10 mouse cellular contexts compared by ENCODE assay signal in genomic region chr4:149894300-149894699, GRCm38 (mm10).
DNase-seq lines count a peak whose midpoint lies in the region; ATAC-seq and TF ChIP-seq lines count a peak whose summit lies in the region.
"Had no signal": no experiment of that assay in that cellular context is flagged by ENCODE, and none has a peak within 500 bp of the region (broad histone marks: within the 10 kb centered on the region; RNA-seq: fewer than 3 reads in every experiment).

No protein-coding gene starts in this region.

- no peak for TF ChIP-seq CTCF in kidney, postnatal 0 days (IDR thresholded peaks at IDR 0.05; ENCODE audit: low read depth)

- no peak overlapping the region for H3K9ac ChIP-seq in kidney, postnatal 0 days (ENCODE audit: low read depth, low read length)
- H3K9ac ChIP-seq in embryonic facial prominence, embryonic 15.5 days: no peak overlapping the region
- no peak overlapping the region for H3K9ac ChIP-seq in forebrain, embryonic 16.5 days (replicated peaks; ENCODE audit: low read depth, low read length)
- H3K9ac ChIP-seq in limb, embryonic 15.5 days: no peak overlapping the region
- H3K9ac ChIP-seq: liver, postnatal 0 days had no signal

- ATAC-seq in kidney, postnatal 0 days (replicated peaks; ENCODE audit: low FRiP score, low read depth): no peak
- no peak for ATAC-seq in embryonic facial prominence, embryonic 15.5 days (ENCODE audit: insufficient number of reproducible peaks, low FRiP score, low TSS enrichment, low read depth)
- no peak for ATAC-seq in forebrain, embryonic 16.5 days
- ATAC-seq in limb, embryonic 15.5 days (ENCODE audit: insufficient number of reproducible peaks, low FRiP score, low TSS enrichment, low read depth): no peak
- no peak for ATAC-seq in erythroid progenitor cell, adult 5-6 weeks (replicated peaks; ENCODE audit: low FRiP score, poor library complexity, severe bottlenecking)
- ATAC-seq: liver, postnatal 0 days had no signal

- DNase-seq in kidney, postnatal 0 days (ENCODE audit: low spot score): no peak
- DNase-seq in kidney, adult 9 months: no peak
- DNase-seq in spleen, adult 12 weeks (ENCODE audit: low spot score): no peak
- DNase-seq: layer of hippocampus, adult 9-11 months; liver, postnatal 0 days had no signal

- H3K4me1 ChIP-seq in kidney, postnatal 0 days (replicated peaks; ENCODE audit: insufficient read depth, low read length): peaks cover 33% of the 10 kb centered on the region
- peaks cover 63% of the 10 kb centered on the region for H3K4me1 ChIP-seq in embryonic facial prominence, embryonic 15.5 days
- H3K4me1 ChIP-seq in forebrain, embryonic 16.5 days (replicated peaks; ENCODE audit: control insufficient read depth, insufficient read depth, low read length): peaks cover 12% of the 10 kb centered on the region
- peaks cover 68% of the 10 kb centered on the region for H3K4me1 ChIP-seq in limb, embryonic 15.5 days

- no peaks in the 10 kb centered on the region for H3K9me3 ChIP-seq in kidney, postnatal 0 days (replicated peaks; ENCODE audit: low read length)
- H3K9me3 ChIP-seq in embryonic facial prominence, embryonic 15.5 days (replicated peaks): no peaks in the 10 kb centered on the region
- no peaks in the 10 kb centered on the region for H3K9me3 ChIP-seq in forebrain, embryonic 16.5 days (ENCODE audit: control insufficient read depth, low read length)
- H3K9me3 ChIP-seq in limb, embryonic 15.5 days: no peaks in the 10 kb centered on the region

- peak overlapping the region; percentile 76 for H3K27ac ChIP-seq in kidney, postnatal 0 days
- peak overlapping the region; percentile 81 for H3K27ac ChIP-seq in embryonic facial prominence, embryonic 15.5 days (replicated peaks)
- peak overlapping the region; percentile 67 for H3K27ac ChIP-seq in forebrain, embryonic 16.5 days (ENCODE audit: low read length)
- H3K27ac ChIP-seq in limb, embryonic 15.5 days: peak overlapping the region; percentile 77

- 85% methylated on average over 7 of the region's 7 CpGs for WGBS in kidney, postnatal 0 days
- 59% methylated on average over 7 of the region's 7 CpGs for WGBS in embryonic facial prominence, embryonic 15.5 days
- 86% methylated on average over 7 of the region's 7 CpGs for WGBS in forebrain, embryonic 16.5 days
- WGBS in limb, embryonic 15.5 days: 57% methylated on average over 7 of the region's 7 CpGs

- H3K4me2 ChIP-seq in kidney, postnatal 0 days (ENCODE audit: low read length): no peak overlapping the region
- H3K4me2 ChIP-seq in embryonic facial prominence, embryonic 15.5 days (replicated peaks): no peak overlapping the region
- no peak overlapping the region for H3K4me2 ChIP-seq in forebrain, embryonic 16.5 days (ENCODE audit: low read length)
- peak overlapping the region; percentile 19; the same call in 1 of the 2 replicates for H3K4me2 ChIP-seq in limb, embryonic 15.5 days

- 0 out of 2 replicates have a peak, but pooled peaks cover 6% of the 10 kb centered on the region for H3K36me3 ChIP-seq in kidney, postnatal 0 days (ENCODE audit: insufficient read depth, low read length)
- no peaks in the 10 kb centered on the region for H3K36me3 ChIP-seq in embryonic facial prominence, embryonic 15.5 days
- no peaks in the 10 kb centered on the region for H3K36me3 ChIP-seq in forebrain, embryonic 16.5 days (ENCODE audit: control insufficient read depth, insufficient read depth)
- peaks cover 25% of the 10 kb centered on the region for H3K36me3 ChIP-seq in limb, embryonic 15.5 days

- no peak overlapping the region for H3K4me3 ChIP-seq in kidney, postnatal 0 days (replicated peaks; ENCODE audit: low read depth, low read length)
- H3K4me3 ChIP-seq in embryonic facial prominence, embryonic 15.5 days (replicated peaks): no peak overlapping the region
- no peak overlapping the region for H3K4me3 ChIP-seq in forebrain, embryonic 16.5 days (replicated peaks; ENCODE audit: low read length)
- no peak overlapping the region for H3K4me3 ChIP-seq in limb, embryonic 15.5 days
- H3K4me3 ChIP-seq: erythroblast, embryonic 14.5 days had no signal

- H3K27me3 ChIP-seq in kidney, postnatal 0 days (ENCODE audit: insufficient read depth, low read length): no peaks in the 10 kb centered on the region
- no peaks in the 10 kb centered on the region for H3K27me3 ChIP-seq in embryonic facial prominence, embryonic 15.5 days
- no peaks in the 10 kb centered on the region for H3K27me3 ChIP-seq in forebrain, embryonic 16.5 days (replicated peaks; ENCODE audit: control insufficient read depth, insufficient read depth, low read length)
- no peaks in the 10 kb centered on the region for H3K27me3 ChIP-seq in limb, embryonic 15.5 days
